Mouse (Mus musculus): Measurements from ENCODE around the gene Trim28.

DNA sequence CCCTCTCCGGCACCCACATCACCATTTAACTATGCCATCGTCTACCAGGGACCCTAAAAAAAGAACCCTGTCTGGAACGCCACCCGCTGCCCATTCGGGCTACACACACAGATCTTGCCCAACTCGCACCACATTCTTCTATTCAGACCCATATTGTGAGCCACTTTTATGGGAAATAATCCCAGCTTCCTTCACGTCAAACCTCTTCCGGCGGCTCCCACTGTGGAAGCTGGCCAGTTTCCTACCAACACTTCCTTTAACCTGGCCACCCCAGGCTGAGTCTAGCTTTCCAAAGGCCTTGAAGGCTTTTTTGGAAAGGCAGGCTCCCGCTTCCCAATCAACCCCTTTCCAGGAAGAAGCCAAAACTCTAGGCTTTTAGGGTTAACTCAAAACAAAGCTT is 7.6 kb downstream of the Trim28 start:
- TF ChIP-seq TAL1 (IDR thresholded peaks at IDR 0.05; ENCODE audit: low read length) (no peak), GATA1 (IDR thresholded peaks at IDR 0.05; ENCODE audit: low read length) (no peak)
